Mouse (Mus musculus) kidney, adult 2 months (tissue): Measurements from ENCODE around the gene H2-Aa.

Source experiments
- CTCF ChIP-seq: fragments of 200-500 bp; conservative IDR thresholded peaks from 2 replicates; pipeline ENCODE4 v1.5.1; 2011; ENCODE audit warnings: low read depth, mild to moderate bottlenecking, control low read depth, low read length, moderate library complexity, mixed read lengths; ENCODE audit not compliant: insufficient read depth, insufficient read length
- POLR2A ChIP-seq: fragments of 200-500 bp; IDR thresholded peaks from one replicate; pipeline ENCODE4 v1.6.1; 2011; ENCODE audit warnings: low read depth, low read length, control low read depth

GRCm38 (mm10) chr17:34240916-34241315 lies 46.7 kb downstream of the H2-Aa start:
- TF ChIP-seq CTCF (no peak), POLR2A (no peak)
